ENCODE assay signal across 18 mouse cellular contexts in genomic region chr16:30901309-30901708, GRCm38 (mm10).
A peak's percentile ranks its signal among the peaks of the same experiment; 100 is the strongest.
DNase-seq lines count a peak whose midpoint lies in the region; TF ChIP-seq lines count a peak whose summit lies in the region.
"Had no signal": no experiment of that assay in that cellular context is flagged by ENCODE, and none has a peak within 500 bp of the region (broad histone marks: within the 10 kb centered on the region; RNA-seq: fewer than 3 reads in every experiment).

No protein-coding gene starts in this region.

- peak; percentile 61 to 66 for DNase-seq in cerebellum, postnatal 10 days
- no peak for DNase-seq in cerebellum, adult 18-20 months
- peak; percentile 54 for DNase-seq in heart, adult 11 months
- no peak for DNase-seq in heart, adult 9 months (ENCODE audit: low spot score in 2 of 2)
- DNase-seq in MN1 (ENCODE audit: low spot score): peak; percentile 85
- peak; percentile 21 for DNase-seq in brain, embryonic 14.5 days (ENCODE audit: low read depth)
- no peak for DNase-seq in kidney, postnatal 14 days
- DNase-seq in left cerebral cortex, postnatal 4 days: no peak
- DNase-seq: adrenal gland, adult 2 months; adrenal gland, postnatal 14 days; cerebellum, adult 8-10 months; cerebellum, postnatal 25 days; forebrain, postnatal 0 days; gastrocnemius, adult 2 months; gastrocnemius, postnatal 14 days; heart, adult 18-20 months; heart, postnatal 14 days; heart, postnatal 4 days had no signal

- no peak for TF ChIP-seq POLR2A in brain, embryonic 14.5 days (IDR thresholded peaks at IDR 0.05; ENCODE audit: borderline replicate concordance, extremely low read depth, insufficient read depth, insufficient read length, poor library complexity, severe bottlenecking)

- intact Hi-C loops in left cerebral cortex, postnatal 4 days (cut with DNase I): no loop called here

- no peak for TF ChIP-seq CTCF in brain, embryonic 14.5 days (IDR thresholded peaks at IDR 0.05; ENCODE audit: borderline replicate concordance, extremely low read depth, insufficient read depth, insufficient read length)

Comparison
In these comparisons a context has a peak if more than half of its experiments do, and no peak if none do; other contexts are left out.
1. DNase-seq: peak in cerebellum, postnatal 10 days (2 of 2), heart, adult 11 months (single experiment), MN1 (single experiment) and brain, embryonic 14.5 days (single experiment); none in cerebellum, adult 18-20 months (0 of 2), heart, adult 9 months (0 of 2), kidney, postnatal 14 days (single experiment) and left cerebral cortex, postnatal 4 days (single experiment).